Mouse (Mus musculus) spleen, postnatal 14 days (tissue): Measurements from ENCODE around the gene Slc4a4.

Experiments used
- DNase-seq, 2 experiments: peaks; one replicate each; pipeline ENCODE4 v3.0.0; 2021 to 2022; ENCODE audit warnings: low spot score in 2 of 2

The Slc4a4 gene

DNA sequence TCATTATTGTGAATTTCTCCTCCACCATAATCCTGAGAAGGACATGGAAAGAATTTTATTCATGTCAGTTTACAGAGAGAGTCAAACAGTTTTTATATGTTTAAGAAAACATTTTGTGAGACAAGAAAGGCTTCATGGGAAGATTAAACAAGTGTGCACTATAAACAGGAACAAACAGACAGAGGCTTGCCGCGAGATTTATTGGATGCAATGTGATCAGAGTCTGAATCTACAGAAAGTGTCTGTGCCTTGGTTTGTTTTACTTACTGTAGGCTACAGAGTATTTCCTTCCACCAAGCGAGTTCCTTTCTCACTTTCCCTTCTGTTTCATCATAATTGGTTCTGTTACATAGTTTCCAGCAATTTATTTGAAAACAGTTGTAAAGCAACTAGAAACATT, 264.5 kb downstream of the Slc4a4 start:
- no peak for DNase-seq

GRCm38 (mm10) chr5:89171025-89171718, 284.6 kb downstream of the Slc4a4 start:
- no peak for DNase-seq

DNA sequence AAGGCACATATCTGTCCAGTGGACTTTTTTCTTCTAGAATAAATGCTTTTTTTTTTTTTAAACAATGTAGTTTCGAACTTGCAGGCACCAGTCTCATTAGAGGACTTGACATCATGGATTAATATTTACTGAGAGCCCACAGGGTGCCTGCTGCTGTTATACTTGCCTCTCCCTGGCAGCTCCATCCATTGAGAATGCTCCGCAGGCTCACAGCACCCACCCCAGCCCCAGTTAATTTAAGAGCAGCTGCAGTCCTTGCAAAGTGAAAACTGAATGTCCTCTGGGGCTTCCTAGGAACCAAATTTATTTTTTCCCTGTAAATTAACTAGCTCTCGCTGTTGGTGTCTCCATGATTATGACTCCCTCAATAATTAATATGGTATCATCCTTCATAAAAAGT, 303.4 kb downstream of the Slc4a4 start:
- no peak for DNase-seq

DNA sequence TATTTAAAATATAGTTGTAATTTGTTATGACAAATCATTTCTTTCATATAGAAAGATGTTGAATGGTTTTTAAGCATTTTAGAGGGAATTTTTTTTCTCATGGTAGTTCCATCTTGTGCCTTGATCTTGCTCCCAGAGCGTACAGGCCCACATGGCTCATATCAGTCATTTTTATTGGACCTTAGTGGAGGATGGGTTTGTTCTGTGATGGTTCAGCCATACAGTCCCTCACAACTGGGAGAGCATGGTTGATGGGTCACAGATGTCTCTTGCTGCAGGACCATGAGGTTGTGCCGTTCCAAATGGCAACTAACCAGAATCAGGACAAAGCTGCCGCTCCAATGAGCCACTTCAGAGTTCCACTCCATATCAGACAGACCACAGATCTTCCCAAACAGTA, 308.0 kb downstream of the Slc4a4 start:
- DNase-seq = no peak

DNA sequence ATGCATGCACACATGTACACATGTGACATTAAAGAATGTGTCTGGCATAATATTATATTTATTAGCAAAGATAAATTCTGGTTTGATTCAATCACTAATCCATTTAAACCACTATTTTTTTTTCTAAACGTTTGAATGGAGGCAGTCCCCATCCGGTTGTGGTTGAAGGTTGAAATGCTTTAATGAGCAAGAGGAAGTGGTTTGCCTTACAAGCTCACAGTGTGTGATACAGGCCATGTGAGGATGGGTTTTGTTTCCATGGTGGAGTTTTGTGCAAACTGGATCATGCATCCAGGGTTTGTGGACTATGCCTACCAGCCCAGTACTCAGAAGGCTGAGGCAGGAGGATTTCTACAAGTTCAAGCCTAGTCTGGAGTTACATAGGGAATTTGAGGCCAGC, 311.9 kb downstream of the Slc4a4 start:
- DNase-seq = no peak

GRCm38 (mm10) chr5:89209973-89210703, 323.5 kb downstream of the Slc4a4 start:
- no peak for DNase-seq

DNA sequence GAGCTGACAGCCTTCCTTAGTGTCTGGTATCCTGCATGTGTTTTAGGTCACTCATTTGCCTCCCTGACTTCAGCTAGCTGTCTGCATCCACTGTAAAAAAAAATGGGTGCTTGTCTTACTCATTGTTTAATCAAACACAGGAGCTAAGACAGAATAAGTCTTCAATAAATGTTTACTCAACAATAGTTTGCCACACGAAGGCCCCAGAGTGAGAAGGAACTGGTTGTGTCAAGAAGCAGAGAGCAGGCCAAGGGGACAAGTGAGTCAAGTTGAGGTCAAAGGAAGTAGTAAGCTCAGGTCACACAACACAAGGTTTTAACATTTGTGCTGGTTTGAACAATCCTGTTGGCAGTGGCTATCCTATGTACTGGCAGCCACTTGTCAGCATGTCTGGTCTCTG, 324.4 kb downstream of the Slc4a4 start:
- no peak for DNase-seq

GRCm38 (mm10) chr5:89218222-89218621, 331.6 kb downstream of the Slc4a4 start:
- no peak for DNase-seq

- DNase-seq = no peak
Measured at GRCm38 (mm10) chr5:89218709-89219108, 332.1 kb downstream of the Slc4a4 start.

GRCm38 (mm10) chr5:89221658-89222057, 335.0 kb downstream of the Slc4a4 start:
- DNase-seq = no peak

DNA sequence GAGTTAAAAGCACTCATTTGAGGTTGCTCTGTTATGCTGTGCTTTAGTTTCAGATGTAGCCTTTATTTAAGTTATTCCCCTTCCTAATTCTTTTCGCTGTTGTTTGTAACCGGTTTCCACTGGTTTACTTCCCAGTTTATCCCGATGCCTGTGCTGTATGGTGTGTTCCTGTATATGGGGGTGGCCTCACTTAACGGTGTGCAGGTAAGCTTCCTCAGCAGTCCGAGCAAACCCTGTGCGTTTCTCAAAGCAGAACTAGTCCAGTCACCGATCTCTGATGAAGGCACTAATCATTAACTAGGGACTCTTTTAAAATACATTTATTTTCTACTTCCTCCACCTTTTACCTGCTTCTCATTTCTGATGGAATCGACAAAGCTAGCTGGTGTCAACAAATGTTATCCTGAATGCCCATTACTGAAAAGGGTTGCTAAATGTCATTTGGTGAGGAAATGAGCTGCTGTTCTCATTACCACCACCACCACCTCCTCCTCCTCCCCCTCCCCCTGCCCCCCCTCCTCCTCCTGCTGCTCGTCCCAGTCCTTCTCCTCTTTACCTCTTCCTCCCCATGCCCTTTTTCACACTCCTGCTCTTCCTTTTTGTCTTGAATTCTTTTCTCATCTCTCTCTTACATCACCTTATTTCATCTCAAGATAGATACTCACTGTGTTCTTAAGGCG, 336.6 kb downstream of the Slc4a4 start:
- no peak for DNase-seq

DNA sequence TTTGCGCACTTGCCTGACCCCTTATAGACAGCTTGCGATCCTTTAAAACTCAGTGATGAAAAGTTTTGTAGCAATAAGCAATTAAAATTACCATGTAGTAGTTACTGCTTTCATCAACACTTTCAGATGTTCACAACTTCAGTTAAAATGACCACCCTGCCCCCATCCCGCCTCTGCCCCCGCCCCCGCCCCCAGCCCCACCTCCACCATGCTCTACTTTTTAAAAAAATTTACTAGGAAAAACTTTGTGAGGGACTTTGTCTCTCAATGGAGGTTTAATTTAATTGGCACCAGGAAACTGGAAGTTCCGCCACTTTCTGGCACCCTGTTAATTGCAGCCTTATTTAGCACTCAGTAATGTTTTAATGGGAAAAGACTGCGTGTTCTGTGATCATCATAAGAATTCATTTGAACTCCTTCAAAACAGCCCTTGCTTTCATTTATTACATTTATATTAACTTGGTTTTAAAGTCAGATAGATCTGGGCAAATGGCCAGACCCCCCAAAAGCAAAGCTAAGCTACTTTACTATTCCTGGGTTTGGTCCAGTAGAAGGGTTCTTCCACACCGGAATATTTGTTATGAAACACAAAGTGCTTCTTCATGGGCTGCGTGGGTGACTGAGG, 337.2 kb downstream of the Slc4a4 start:
- no peak for DNase-seq

DNA sequence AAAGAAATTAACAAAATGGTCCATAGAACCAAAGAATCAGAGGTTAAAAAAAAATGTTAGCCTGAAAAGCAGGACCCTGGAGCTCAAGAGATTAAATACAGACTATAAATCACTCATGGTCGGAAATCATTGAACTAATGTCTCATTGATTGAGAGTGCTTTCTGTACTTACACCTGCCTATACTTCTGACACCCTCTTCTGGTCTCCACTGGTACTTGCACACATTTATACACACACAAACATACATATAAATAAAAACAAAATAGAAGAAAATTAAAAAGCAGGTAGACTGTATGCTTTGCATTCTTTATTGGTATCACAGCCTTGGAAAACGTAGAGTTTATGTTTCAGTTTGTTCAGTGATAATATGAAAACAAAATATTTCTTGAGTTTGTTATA, 341.3 kb downstream of the Slc4a4 start:
- DNase-seq = no peak

DNA sequence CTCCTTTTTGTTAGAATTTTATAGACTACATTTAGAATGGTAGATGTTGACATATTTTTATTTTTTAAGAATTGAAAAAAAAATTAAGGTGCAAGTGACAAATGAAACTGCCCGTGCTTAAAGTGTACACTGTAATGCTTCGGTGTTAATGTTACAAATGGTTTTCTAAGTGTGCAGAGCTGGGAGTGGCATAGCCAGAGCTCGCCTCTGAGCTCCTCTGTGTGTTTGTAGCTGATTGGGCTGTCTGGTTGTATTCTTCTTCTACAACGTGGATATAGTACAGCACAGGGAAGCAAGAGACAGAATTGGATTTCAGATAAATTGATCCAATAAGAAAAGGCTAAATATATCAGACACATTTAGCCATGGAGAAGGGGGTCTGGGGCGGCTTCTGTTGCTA, 343.0 kb downstream of the Slc4a4 start:
- DNase-seq = no peak

DNA sequence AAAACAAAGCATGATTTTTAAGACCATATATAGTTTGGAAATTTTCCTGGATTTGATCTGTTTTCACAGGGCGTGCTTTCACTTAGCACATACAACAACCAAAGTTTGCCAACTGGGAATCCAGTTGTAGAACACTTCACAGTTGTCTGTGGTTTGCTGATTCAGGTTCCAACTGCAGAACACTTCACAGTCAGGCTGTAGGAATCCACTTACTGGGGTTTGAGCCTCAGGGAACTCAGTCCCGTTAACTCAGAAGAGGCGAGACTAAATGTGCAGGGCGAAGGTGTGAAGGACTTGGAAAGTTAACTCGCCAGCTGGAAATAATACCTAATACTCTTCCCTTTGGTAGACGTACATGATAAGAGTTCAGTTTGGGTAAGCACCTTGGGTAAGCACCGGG, 345.7 kb downstream of the Slc4a4 start:
- no peak for DNase-seq

DNA sequence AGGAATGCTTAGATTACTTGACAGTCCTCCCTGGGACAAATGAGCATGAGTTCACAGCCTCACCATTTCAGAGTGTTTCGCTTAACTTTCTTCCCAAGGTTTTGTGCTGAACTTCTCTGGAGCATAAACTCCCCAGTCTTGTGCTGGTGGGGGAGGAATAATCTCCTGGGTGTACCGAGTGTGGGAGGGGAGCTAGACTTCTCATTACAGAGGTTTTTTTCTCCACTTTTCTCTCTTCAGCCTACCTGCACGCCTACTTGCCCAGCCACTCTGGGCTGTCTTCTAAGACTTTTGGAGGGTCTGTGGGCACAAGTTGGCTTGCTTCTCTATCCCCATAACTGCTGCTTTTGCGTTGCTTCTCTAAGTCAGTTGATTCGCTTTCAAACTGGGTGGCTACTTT, 365.2 kb downstream of the Slc4a4 start:
- DNase-seq = no peak

DNA sequence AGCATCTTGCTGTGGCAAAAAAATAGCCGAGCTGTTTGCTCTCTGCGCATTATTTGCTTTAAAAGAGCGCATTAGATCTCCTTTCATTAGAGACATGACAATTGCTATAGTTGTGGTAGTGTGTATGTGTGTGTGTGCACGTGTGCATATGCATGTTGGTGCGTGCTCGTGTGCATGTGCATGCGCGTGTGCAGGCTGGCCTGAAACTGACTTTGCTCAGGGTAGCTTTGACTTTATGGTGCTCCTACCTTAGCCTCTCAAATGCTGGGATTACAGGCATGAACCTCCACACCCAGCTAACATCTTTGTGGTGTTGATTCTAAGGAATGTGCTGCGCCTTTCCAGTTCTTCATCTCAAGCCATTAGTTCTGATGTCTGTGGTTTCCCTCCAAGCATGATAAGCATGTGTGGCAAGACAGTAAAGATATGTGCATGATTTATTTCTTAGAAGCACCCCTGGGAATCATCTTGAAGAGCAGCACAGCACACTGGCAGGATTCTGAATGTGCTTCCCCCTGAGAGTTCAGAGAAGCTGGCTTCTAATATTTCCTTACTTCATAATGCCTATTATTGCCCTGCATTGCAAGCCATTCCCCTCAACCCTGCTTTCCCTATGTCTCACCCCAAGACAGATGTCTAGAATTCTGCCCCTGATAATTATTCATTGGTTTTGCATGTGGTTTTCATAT, 373.3 kb downstream of the Slc4a4 start:
- DNase-seq = no peak

DNA sequence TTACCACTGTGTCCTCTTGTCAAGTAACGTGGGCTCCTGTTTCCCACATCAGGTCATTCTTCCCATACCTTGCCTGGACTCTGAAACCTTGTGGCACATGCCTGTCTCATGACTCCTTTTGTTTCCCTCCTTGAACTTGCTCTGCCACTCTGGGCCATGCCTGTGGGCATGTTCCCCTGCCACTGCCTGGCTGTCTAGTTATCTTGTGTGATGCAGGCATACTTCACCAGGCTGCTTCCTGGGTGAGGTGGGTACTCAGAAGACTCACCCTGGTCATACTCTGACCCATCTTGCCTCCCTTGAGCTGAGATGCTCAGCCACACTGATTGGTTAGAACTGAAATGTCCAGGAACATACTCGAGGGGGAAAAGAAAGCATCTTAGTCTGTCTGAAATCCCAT, 390.4 kb downstream of the Slc4a4 start:
- DNase-seq = no peak

DNA sequence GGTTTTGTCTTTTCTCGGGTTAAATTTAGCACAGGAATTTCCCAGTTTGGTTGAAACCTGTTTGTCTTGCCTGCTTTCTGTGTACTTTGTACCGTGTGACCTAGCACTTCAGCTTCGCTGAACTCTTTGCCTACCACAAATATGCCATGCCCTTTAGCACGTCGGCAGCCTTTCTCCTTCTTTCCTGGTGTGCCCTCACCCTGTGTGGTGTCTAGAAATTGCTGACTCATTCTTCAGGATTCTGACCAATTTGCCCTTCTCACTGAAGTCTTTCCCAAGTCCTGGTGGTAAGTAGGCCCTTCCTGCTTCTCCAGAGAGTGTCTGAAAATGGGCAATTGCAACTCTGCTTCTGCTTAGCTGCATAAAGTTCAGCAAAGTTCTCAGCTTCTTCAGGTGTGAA, 391.0 kb downstream of the Slc4a4 start:
- no peak for DNase-seq

GRCm38 (mm10) chr5:89278309-89278708, 391.7 kb downstream of the Slc4a4 start:
- no peak for DNase-seq

GRCm38 (mm10) chr5:89280312-89280863, 393.8 kb downstream of the Slc4a4 start:
- DNase-seq = no peak
